Mouse (Mus musculus): ENCODE measurements at regions not wholly inside any gene's neighbourhood (a gene's known extent, or its start where the extent isn't known, plus 50 kb on each side); places are given as distances from the start of the nearest gene placed in this dataset.

- no peak for DNase-seq (ENCODE audit: low spot score)
Observed at GRCm38 (mm10) chr3:40472766-40473165, 58.3 kb upstream of the Intu start.

DNA sequence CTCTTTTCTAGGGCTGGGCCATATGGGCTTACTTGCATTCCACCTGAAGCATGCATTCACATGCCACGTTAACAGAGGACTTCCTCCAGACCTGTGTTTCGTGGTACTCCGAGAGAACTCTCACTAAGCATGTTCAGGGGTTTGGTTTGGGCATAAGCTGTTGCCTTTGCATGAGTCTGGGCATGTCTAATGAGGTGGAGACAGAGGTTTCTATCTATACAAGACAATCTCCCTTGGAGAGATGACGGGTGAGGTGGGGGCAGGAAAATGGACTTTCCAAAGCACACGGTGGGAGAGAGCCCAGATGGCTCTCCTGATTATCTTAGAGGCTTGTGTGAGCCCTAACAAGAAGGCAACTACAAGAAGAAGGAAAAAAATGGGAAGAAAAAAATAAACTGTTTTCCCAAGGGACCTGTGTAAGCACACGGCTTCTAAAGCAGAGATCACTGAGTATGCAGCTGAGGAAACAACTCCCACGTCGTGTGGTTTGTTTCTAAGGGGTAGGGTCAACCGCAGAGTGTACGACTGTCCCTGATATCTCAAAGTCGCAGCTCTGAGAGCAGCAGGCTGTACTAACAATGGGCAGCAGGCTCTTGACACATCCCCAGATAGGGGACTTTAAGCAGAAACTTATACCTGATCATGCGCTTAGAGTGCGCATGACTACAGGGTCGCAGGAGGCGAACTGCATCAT lies 50.7 kb upstream of the Intu start:
- peak; percentile 8 for DNase-seq (ENCODE audit: low spot score)

Measured in c-Kit-positive CD71-positive TER-119-positive erythroid progenitor cells, embryonic 14.5 days (primary cell).